Mouse (Mus musculus): ENCODE data around the gene Ntf3. TPM values are rescaled to one million over a fixed set of nuclear protein-coding genes. Genes with fewer than 3 reads are reported as not detected.

Gene Ntf3
- 4.6 and 5.3 TPM in 2 replicates for polyA plus RNA-seq (2016; fragmentation: Nextera tagmentation; extraction: Ambion mirVana)

GRCm38 (mm10) chr6:126166548-126167207 lies at the start of gene Ntf3:
Gene Ntf3, minus strand, starts transcription at chr6:126166910.
- H3K27ac ChIP-seq (replicated peaks): peak within 1 kb of the TSS; percentile 67; the same call in 1 of the 2 replicates
- peak within 1 kb of the TSS; percentile 52 for H3K4me3 ChIP-seq
- no peaks in the 10 kb centered on the region for H3K36me3 ChIP-seq
- DNase-seq (ENCODE audit: low spot score): peak; percentile 65
- peaks cover 65% of the 10 kb centered on the region for H3K27me3 ChIP-seq (ENCODE audit: low read depth, poor library complexity, severe bottlenecking)
- peaks cover 58% of the 10 kb centered on the region for H3K4me1 ChIP-seq
- WGBS: under 1% methylated on average over 27 of the region's 27 CpGs
- H3K9me3 ChIP-seq (replicated peaks): no peaks in the 10 kb centered on the region

GRCm38 (mm10) chr6:126213330-126213729 lies 46.6 kb upstream of the Ntf3 start:
- WGBS: 89% methylated on average over 5 of the region's 5 CpGs
- no peaks in the 10 kb centered on the region for H3K27me3 ChIP-seq (ENCODE audit: low read depth, poor library complexity, severe bottlenecking)
- no peak overlapping the region for H3K4me3 ChIP-seq

DNA sequence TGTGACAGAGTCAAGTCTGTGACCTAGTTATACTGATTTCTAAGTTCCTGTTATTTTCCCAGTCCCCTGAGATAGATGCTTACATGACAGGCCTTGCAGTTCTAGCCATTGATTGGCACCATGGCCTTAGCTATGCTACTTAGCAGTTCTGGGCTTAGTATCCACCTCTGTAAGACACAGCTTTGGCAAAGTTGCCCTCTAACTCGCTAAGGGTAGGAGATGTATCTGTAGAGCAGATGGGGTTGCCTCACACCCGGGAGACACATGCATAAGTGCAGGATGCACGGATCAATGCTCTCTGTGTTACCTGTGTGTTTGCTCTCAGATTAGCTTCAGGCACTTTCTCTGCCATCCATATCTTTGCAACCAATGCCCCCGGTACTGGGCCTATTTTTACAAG lies 36.7 kb upstream of the Ntf3 start:
- DNase-seq (ENCODE audit: low spot score): no peak
- Histone ChIP-seq H3K9me3 (replicated peaks) (no peaks in the 10 kb centered on the region), H3K27ac (replicated peaks) (no peak overlapping the region), H3K4me1 (no peaks in the 10 kb centered on the region), H3K27me3 (ENCODE audit: low read depth, poor library complexity, severe bottlenecking) (no peaks in the 10 kb centered on the region), H3K36me3 (no peaks in the 10 kb centered on the region), H3K4me3 (no peak overlapping the region)
- 90% methylated on average over 4 of the region's 4 CpGs for WGBS

More at GRCm38 (mm10) chr6:126213330-126213729, 46.6 kb upstream of the Ntf3 start:
- Histone ChIP-seq H3K36me3 (no peaks in the 10 kb centered on the region), H3K9me3 (replicated peaks) (no peaks in the 10 kb centered on the region), H3K4me1 (no peaks in the 10 kb centered on the region), H3K27ac (replicated peaks) (no peak overlapping the region)
- DNase-seq (ENCODE audit: low spot score): no peak

DNA sequence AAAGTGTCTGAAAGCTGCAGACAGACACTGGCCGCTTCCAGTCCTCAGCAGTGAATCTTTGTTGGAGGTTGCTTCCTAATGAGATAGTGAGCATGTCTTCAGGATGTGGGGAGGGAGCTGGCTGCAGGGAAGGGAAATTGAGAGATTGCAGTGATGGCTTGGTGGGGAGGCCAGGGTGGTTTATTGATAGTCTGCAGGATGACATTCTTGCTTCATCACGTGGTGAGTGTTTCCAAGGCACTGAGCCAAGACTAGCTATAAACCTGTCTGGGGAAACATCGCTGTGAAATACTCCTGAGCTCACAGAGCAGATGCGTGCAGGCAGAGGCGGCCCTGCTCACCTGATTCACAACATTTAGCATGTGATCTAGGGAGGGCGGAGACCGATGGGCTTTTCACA lies 36.2 kb upstream of the Ntf3 start:
- WGBS: 83% methylated on average over 7 of the region's 7 CpGs
- DNase-seq (ENCODE audit: low spot score): no peak
- Histone ChIP-seq H3K9me3 (replicated peaks) (no peaks in the 10 kb centered on the region), H3K27ac (replicated peaks) (no peak overlapping the region), H3K36me3 (no peaks in the 10 kb centered on the region), H3K4me1 (no peaks in the 10 kb centered on the region), H3K4me3 (no peak overlapping the region), H3K27me3 (ENCODE audit: low read depth, poor library complexity, severe bottlenecking) (no peaks in the 10 kb centered on the region)

GRCm38 (mm10) chr6:126201721-126202120 lies 35.0 kb upstream of the Ntf3 start:
- Histone ChIP-seq H3K4me3 (no peak overlapping the region), H3K36me3 (no peaks in the 10 kb centered on the region), H3K4me1 (no peaks in the 10 kb centered on the region), H3K27ac (replicated peaks) (no peak overlapping the region), H3K27me3 (ENCODE audit: low read depth, poor library complexity, severe bottlenecking) (no peaks in the 10 kb centered on the region), H3K9me3 (replicated peaks) (no peaks in the 10 kb centered on the region)
- 95% methylated on average over 2 of the region's 2 CpGs for WGBS
- DNase-seq (ENCODE audit: low spot score): no peak

- H3K36me3 ChIP-seq: no peaks in the 10 kb centered on the region
- H3K9me3 ChIP-seq (replicated peaks): no peaks in the 10 kb centered on the region
- 75% methylated on average over 2 of the region's 2 CpGs for WGBS
- no peak overlapping the region for H3K4me3 ChIP-seq
- H3K27me3 ChIP-seq (ENCODE audit: low read depth, poor library complexity, severe bottlenecking): no peaks in the 10 kb centered on the region
- no peaks in the 10 kb centered on the region for H3K4me1 ChIP-seq
- DNase-seq (ENCODE audit: low spot score): no peak
- no peak overlapping the region for H3K27ac ChIP-seq (replicated peaks)
Measured at GRCm38 (mm10) chr6:126199916-126200315, 33.2 kb upstream of the Ntf3 start.

DNA sequence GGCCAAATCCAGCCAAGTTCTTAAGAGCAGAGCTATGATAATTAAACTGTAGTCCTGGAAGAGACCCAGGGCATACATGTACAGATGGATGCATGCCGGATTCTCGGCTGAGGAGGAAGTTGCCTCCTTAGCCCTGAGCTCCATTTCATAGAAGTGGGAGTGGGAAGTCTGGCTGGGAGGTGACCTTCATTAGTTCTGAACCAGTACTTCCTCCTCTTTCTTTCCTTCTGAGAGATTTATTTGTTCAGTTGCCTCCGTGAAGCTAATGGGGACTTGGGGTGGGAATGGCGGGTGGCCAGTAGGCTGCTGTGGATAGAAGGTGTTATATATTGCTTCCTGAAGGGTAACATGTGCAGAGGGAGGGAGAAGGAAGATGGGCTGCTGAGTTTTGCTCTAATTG lies 28.1 kb upstream of the Ntf3 start:
- no peaks in the 10 kb centered on the region for H3K4me1 ChIP-seq
- no peaks in the 10 kb centered on the region for H3K27me3 ChIP-seq (ENCODE audit: low read depth, poor library complexity, severe bottlenecking)
- no peaks in the 10 kb centered on the region for H3K36me3 ChIP-seq
- H3K4me3 ChIP-seq: no peak overlapping the region
- no peak overlapping the region for H3K27ac ChIP-seq (replicated peaks)
- H3K9me3 ChIP-seq (replicated peaks): no peaks in the 10 kb centered on the region
- no peak for DNase-seq (ENCODE audit: low spot score)
- WGBS: 94% methylated on average over 4 of the region's 4 CpGs

- Histone ChIP-seq H3K36me3 (no peaks in the 10 kb centered on the region), H3K9me3 (replicated peaks) (no peaks in the 10 kb centered on the region), H3K4me1 (no peaks in the 10 kb centered on the region), H3K27ac (replicated peaks) (no peak overlapping the region), H3K27me3 (ENCODE audit: low read depth, poor library complexity, severe bottlenecking) (no peaks in the 10 kb centered on the region), H3K4me3 (no peak overlapping the region)
- WGBS: 92% methylated on average over 10 of the region's 10 CpGs
- DNase-seq (ENCODE audit: low spot score): no peak
Measured at GRCm38 (mm10) chr6:126190218-126190871, 23.6 kb upstream of the Ntf3 start.

DNA sequence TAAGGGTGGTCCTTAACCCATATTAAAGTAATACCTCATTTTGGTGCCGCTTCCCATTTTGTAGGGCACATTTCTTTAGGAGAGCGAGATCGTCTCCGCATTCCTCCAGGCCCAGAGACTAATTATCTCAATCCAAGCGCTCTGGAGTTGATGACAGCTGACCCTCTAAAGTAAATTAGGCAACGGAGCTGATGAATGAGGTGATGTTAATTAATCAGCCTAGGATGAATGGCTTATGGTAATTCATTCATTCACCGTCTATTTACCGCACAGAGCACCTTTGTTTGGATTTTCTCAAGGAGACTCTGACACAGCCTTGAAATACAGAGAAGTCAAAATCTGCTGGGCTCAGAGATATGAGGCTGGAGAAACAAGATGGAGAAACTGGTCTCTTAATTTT lies 20.7 kb upstream of the Ntf3 start:
- Histone ChIP-seq H3K27me3 (ENCODE audit: low read depth, poor library complexity, severe bottlenecking) (no peaks in the 10 kb centered on the region), H3K27ac (replicated peaks) (no peak overlapping the region), H3K4me3 (no peak overlapping the region), H3K36me3 (no peaks in the 10 kb centered on the region), H3K4me1 (no peaks in the 10 kb centered on the region), H3K9me3 (replicated peaks) (no peaks in the 10 kb centered on the region)
- 78% methylated on average over 8 of the region's 8 CpGs for WGBS
- no peak for DNase-seq (ENCODE audit: low spot score)

- Histone ChIP-seq H3K27me3 (ENCODE audit: low read depth, poor library complexity, severe bottlenecking) (no peaks in the 10 kb centered on the region), H3K4me1 (no peaks in the 10 kb centered on the region), H3K9me3 (replicated peaks) (no peaks in the 10 kb centered on the region), H3K36me3 (no peaks in the 10 kb centered on the region), H3K4me3 (no peak overlapping the region), H3K27ac (replicated peaks) (no peak overlapping the region)
- WGBS: 66% methylated on average over 1 of the region's 1 CpGs
- no peak for DNase-seq (ENCODE audit: low spot score)
Measured at GRCm38 (mm10) chr6:126186116-126186515, 19.4 kb upstream of the Ntf3 start.

GRCm38 (mm10) chr6:126172071-126172470 lies 5.4 kb upstream of the Ntf3 start:
- Histone ChIP-seq H3K36me3 (no peaks in the 10 kb centered on the region), H3K27ac (replicated peaks) (no peak overlapping the region), H3K4me3 (no peak overlapping the region), H3K4me1 (peaks cover 5% of the 10 kb centered on the region), H3K9me3 (replicated peaks) (no peaks in the 10 kb centered on the region), H3K27me3 (ENCODE audit: low read depth, poor library complexity, severe bottlenecking) (peaks cover 11% of the 10 kb centered on the region)
- 91% methylated on average over 1 of the region's 1 CpGs for WGBS
- DNase-seq (ENCODE audit: low spot score): no peak

- Histone ChIP-seq H3K36me3 (no peaks in the 10 kb centered on the region), H3K27ac (replicated peaks) (no peak overlapping the region), H3K27me3 (ENCODE audit: low read depth, poor library complexity, severe bottlenecking) (peaks cover 24% of the 10 kb centered on the region), H3K4me1 (peaks cover 18% of the 10 kb centered on the region), H3K9me3 (replicated peaks) (no peaks in the 10 kb centered on the region), H3K4me3 (no peak overlapping the region)
- WGBS: 89% methylated on average over 4 of the region's 4 CpGs
- no peak for DNase-seq (ENCODE audit: low spot score)
Measured at GRCm38 (mm10) chr6:126170772-126171171, 4.1 kb upstream of the Ntf3 start.

GRCm38 (mm10) chr6:126167731-126168130 lies 1.0 kb upstream of the Ntf3 start:
- Histone ChIP-seq H3K27ac (replicated peaks) (no peak overlapping the region), H3K4me3 (no peak overlapping the region), H3K27me3 (ENCODE audit: low read depth, poor library complexity, severe bottlenecking) (peaks cover 54% of the 10 kb centered on the region), H3K36me3 (no peaks in the 10 kb centered on the region), H3K9me3 (replicated peaks) (no peaks in the 10 kb centered on the region), H3K4me1 (peaks cover 48% of the 10 kb centered on the region)
- WGBS: 14% methylated on average over 3 of the region's 3 CpGs
- DNase-seq (ENCODE audit: low spot score): peak; percentile 26
